Mouse (Mus musculus) spleen, postnatal 14 days (tissue): ENCODE data around the gene Hspb9.

Source experiments
- DNase-seq, 2 experiments: peaks; one replicate each; pipeline ENCODE4 v3.0.0; 2021 to 2022; ENCODE audit warnings: low spot score in 2 of 2

Hspb9 gene

DNA sequence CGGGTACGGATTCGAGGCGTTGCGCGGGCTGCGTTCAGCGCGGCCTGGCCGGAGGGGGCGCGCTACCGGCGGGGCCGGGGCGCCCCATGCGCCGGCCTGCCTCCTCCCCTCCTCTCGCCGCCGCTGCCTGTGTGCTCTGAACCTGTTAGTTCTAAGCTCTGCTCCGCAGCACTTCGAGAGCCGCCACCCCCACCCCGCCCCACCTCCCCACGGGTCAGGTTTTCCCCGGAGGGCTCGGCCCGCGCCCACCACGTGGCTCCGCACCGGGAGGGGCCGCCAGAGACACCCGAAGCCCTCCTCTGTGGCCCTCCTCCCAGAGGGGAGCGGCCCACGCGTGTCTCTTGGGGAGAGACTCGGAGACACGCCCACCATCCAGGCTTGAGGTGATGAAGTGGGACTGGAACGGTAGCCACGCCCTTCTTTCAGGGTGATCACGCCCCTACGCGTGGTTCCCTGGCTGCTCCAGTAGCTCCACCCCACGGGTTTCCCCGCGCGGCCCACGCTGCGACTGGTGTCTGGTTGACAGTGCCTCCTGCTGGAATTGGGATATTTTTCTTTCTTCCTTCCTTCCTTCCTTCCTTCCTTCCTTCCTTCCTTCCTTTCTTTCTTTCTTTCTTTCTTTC, 46.1 kb downstream of the Hspb9 start, which contains the start of gene Kcnh4:
Gene Kcnh4, minus strand, starts transcription at position 332 of the 623 bp plus-strand sequence.
- DNase-seq = peak; percentile 46 to 63

DNA sequence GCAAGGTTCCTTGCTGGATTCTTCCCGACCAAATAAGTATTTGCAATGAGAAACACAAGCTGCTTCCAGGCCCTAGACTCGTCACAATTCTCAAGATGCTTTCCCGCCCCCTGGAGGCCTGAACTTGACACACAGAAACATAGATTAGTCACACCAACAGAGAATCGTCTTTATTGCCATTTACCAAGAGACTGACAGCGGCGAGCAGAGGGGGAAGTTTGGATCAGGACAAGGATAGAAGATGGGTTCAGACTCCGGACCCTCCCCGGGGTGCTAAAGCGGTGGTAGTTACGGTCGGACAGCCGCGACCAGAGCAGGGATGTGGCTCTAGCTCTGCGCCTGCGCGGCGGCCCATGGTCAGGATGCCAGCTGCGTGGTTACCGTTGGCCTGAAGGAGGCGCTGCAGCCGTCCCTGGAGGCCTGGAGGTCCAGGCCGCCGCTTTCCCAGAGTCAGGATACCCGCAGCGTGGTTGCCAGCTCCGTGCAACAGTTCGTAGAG, 47.9 kb downstream of the Hspb9 start:
- peak; percentile 53 to 76 for DNase-seq

DNA sequence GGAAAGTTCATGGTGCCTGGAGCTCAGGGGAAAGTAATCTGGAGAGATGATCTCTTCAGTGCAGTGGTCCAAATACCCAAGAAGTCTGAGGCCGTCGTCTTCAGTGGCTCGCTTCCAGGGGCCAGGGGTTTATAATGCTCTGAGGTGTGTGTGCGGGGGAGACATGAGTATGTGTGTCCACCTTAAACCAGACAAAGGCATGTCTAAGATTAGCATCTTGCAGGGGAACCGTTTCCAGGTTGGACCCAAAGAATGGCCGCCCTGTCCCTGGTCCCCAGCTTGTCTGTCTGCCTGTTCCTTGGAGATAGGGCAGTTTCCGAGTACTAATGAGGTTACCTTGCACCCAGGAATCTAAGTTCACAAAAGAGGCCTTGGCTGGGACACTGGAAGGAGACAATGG, 49.2 kb downstream of the Hspb9 start, which contains the start of gene Hcrt:
Gene Hcrt, minus strand, starts transcription at position 101 of the 400 bp plus-strand sequence.
- no peak for DNase-seq
